Mouse (Mus musculus): Measurements from ENCODE around the gene Nedd4. TPM values are rescaled to one million over a fixed set of nuclear protein-coding genes. Genes with fewer than 3 reads are reported as not detected.
A peak's percentile ranks its signal among the peaks of the same experiment; 100 is the strongest.
"Not testable (repeated sequence)": the region's sequence is repeated elsewhere in the genome, so short reads cannot be mapped to it uniquely, and the experiment has no call there.

The Nedd4 gene
- polyA plus RNA-seq, 1 experiment from 2014 or later, result 579 TPM

- H3K4me1 ChIP-seq, result peaks cover 51% of the 10 kb centered on the region
- ATAC-seq (ENCODE audit: insufficient number of reproducible peaks, low FRiP score, low TSS enrichment, low read depth), result no peak
- 45% methylated on average over 7 of the region's 7 CpGs for WGBS
- no peaks in the 10 kb centered on the region for H3K27me3 ChIP-seq
- H3K36me3 ChIP-seq, result peaks cover 41% of the 10 kb centered on the region
- peak overlapping the region; percentile 90 for H3K4me3 ChIP-seq
- H3K9me3 ChIP-seq, result no peaks in the 10 kb centered on the region
- peak overlapping the region; percentile 72 for H3K4me2 ChIP-seq
- H3K9ac ChIP-seq, result no peak overlapping the region
- peak overlapping the region; percentile 34; the same call in 1 of the 2 replicates for H3K27ac ChIP-seq
Measured at GRCm38 (mm10) chr9:72665517-72665916, 3.4 kb downstream of the Nedd4 start.

- H3K4me2 ChIP-seq, result 0 out of 2 replicates have a peak overlapping the region, but pooled peaks have one; percentile 72
- ATAC-seq (ENCODE audit: insufficient number of reproducible peaks, low FRiP score, low TSS enrichment, low read depth); H3K9me3 ChIP-seq; H3K27ac ChIP-seq; H3K9ac ChIP-seq; H3K27me3 ChIP-seq; H3K4me3 ChIP-seq: not testable (repeated sequence)
- 67% methylated on average over 8 of the region's 8 CpGs for WGBS
- H3K4me1 ChIP-seq, result peaks cover 50% of the 10 kb centered on the region
- H3K36me3 ChIP-seq, result peaks cover 43% of the 10 kb centered on the region
Measured at GRCm38 (mm10) chr9:72666352-72667021, 4.3 kb downstream of the Nedd4 start.

- WGBS, result 66% methylated on average over 3 of the region's 3 CpGs
- Histone ChIP-seq H3K27me3 (no peaks in the 10 kb centered on the region), H3K36me3 (peaks cover 48% of the 10 kb centered on the region), H3K4me3 (no peak overlapping the region), H3K27ac (no peak overlapping the region), H3K9me3 (no peaks in the 10 kb centered on the region), H3K4me1 (peaks cover 54% of the 10 kb centered on the region), H3K9ac (no peak overlapping the region), H3K4me2 (no peak overlapping the region)
- ATAC-seq (ENCODE audit: insufficient number of reproducible peaks, low FRiP score, low TSS enrichment, low read depth), result no peak
Measured at GRCm38 (mm10) chr9:72667126-72667525, 5.0 kb downstream of the Nedd4 start.

- H3K36me3 ChIP-seq, result peaks cover 67% of the 10 kb centered on the region
- no peak for ATAC-seq (ENCODE audit: insufficient number of reproducible peaks, low FRiP score, low TSS enrichment, low read depth)
Measured at GRCm38 (mm10) chr9:72669383-72669782, 7.2 kb downstream of the Nedd4 start.

GRCm38 (mm10) chr9:72672361-72672760, 10.2 kb downstream of the Nedd4 start:
- ATAC-seq (ENCODE audit: insufficient number of reproducible peaks, low FRiP score, low TSS enrichment, low read depth), result no peak
- WGBS, result 23% methylated on average over 2 of the region's 2 CpGs
- no peaks in the 10 kb centered on the region for H3K27me3 ChIP-seq
- H3K4me1 ChIP-seq, result peaks cover 23% of the 10 kb centered on the region
- no peak overlapping the region for H3K9ac ChIP-seq
- H3K9me3 ChIP-seq, result no peaks in the 10 kb centered on the region
- H3K4me3 ChIP-seq, result no peak overlapping the region
- no peak overlapping the region for H3K27ac ChIP-seq
- no peak overlapping the region for H3K4me2 ChIP-seq
- peaks cover 71% of the 10 kb centered on the region for H3K36me3 ChIP-seq

More at GRCm38 (mm10) chr9:72669383-72669782, 7.2 kb downstream of the Nedd4 start:
- Histone ChIP-seq H3K4me2 (no peak overlapping the region), H3K4me1 (peaks cover 48% of the 10 kb centered on the region), H3K27ac (no peak overlapping the region), H3K9ac (no peak overlapping the region), H3K9me3 (no peaks in the 10 kb centered on the region), H3K4me3 (no peak overlapping the region), H3K27me3 (no peaks in the 10 kb centered on the region)
- 50% methylated on average over 7 of the region's 7 CpGs for WGBS

- no peak for ATAC-seq (ENCODE audit: insufficient number of reproducible peaks, low FRiP score, low TSS enrichment, low read depth)
- Histone ChIP-seq H3K4me3 (no peak overlapping the region), H3K36me3 (peaks cover 71% of the 10 kb centered on the region), H3K27ac (no peak overlapping the region), H3K9me3 (no peaks in the 10 kb centered on the region), H3K4me1 (peaks cover 8% of the 10 kb centered on the region; the same call in 1 of the 2 replicates), H3K27me3 (no peaks in the 10 kb centered on the region), H3K4me2 (no peak overlapping the region), H3K9ac (no peak overlapping the region)
- WGBS, result 90% methylated on average over 6 of the region's 6 CpGs
Measured at GRCm38 (mm10) chr9:72674957-72675744, 13.0 kb downstream of the Nedd4 start.

GRCm38 (mm10) chr9:72675745-72676200, 13.6 kb downstream of the Nedd4 start:
- no peak overlapping the region for H3K27ac ChIP-seq
- 80% methylated on average over 3 of the region's 3 CpGs for WGBS
- no peak overlapping the region for H3K4me3 ChIP-seq
- H3K4me1 ChIP-seq, result peaks cover 5% of the 10 kb centered on the region; the same call in 1 of the 2 replicates
- ATAC-seq (ENCODE audit: insufficient number of reproducible peaks, low FRiP score, low TSS enrichment, low read depth), result no peak
- no peak overlapping the region for H3K4me2 ChIP-seq
- H3K36me3 ChIP-seq, result peaks cover 69% of the 10 kb centered on the region
- no peaks in the 10 kb centered on the region for H3K27me3 ChIP-seq
- no peak overlapping the region for H3K9ac ChIP-seq
- H3K9me3 ChIP-seq, result no peaks in the 10 kb centered on the region

- H3K4me2 ChIP-seq, result no peak overlapping the region
- no peak for ATAC-seq (ENCODE audit: insufficient number of reproducible peaks, low FRiP score, low TSS enrichment, low read depth)
- WGBS, result 96% methylated on average over 5 of the region's 5 CpGs
- no peak overlapping the region for H3K4me3 ChIP-seq
- H3K4me1 ChIP-seq, result no peaks in the 10 kb centered on the region
- peaks cover 75% of the 10 kb centered on the region for H3K36me3 ChIP-seq
- no peaks in the 10 kb centered on the region for H3K9me3 ChIP-seq
- H3K27ac ChIP-seq, result no peak overlapping the region
- H3K27me3 ChIP-seq, result no peaks in the 10 kb centered on the region
- no peak overlapping the region for H3K9ac ChIP-seq
Measured at GRCm38 (mm10) chr9:72677659-72678058, 15.5 kb downstream of the Nedd4 start.

- Histone ChIP-seq H3K9me3 (no peaks in the 10 kb centered on the region), H3K4me1 (no peaks in the 10 kb centered on the region), H3K4me2 (no peak overlapping the region), H3K4me3 (no peak overlapping the region), H3K27me3 (no peaks in the 10 kb centered on the region), H3K9ac (no peak overlapping the region), H3K27ac (no peak overlapping the region), H3K36me3 (peaks cover 71% of the 10 kb centered on the region)
- 76% methylated on average over 4 of the region's 4 CpGs for WGBS
- no peak for ATAC-seq (ENCODE audit: insufficient number of reproducible peaks, low FRiP score, low TSS enrichment, low read depth)
Measured at GRCm38 (mm10) chr9:72678771-72679170, 16.6 kb downstream of the Nedd4 start.

- Histone ChIP-seq H3K4me3 (no peak overlapping the region), H3K27me3 (no peaks in the 10 kb centered on the region), H3K9ac (no peak overlapping the region), H3K36me3 (peaks cover 64% of the 10 kb centered on the region), H3K27ac (no peak overlapping the region), H3K9me3 (no peaks in the 10 kb centered on the region), H3K4me2 (no peak overlapping the region), H3K4me1 (no peaks in the 10 kb centered on the region)
- no peak for ATAC-seq (ENCODE audit: insufficient number of reproducible peaks, low FRiP score, low TSS enrichment, low read depth)
- WGBS, result 92% methylated on average over 8 of the region's 8 CpGs
Measured at GRCm38 (mm10) chr9:72681652-72682228, 19.6 kb downstream of the Nedd4 start.

- Histone ChIP-seq H3K4me1 (no peaks in the 10 kb centered on the region), H3K27ac (no peak overlapping the region), H3K27me3 (no peaks in the 10 kb centered on the region), H3K36me3 (peaks cover 71% of the 10 kb centered on the region), H3K9me3 (no peaks in the 10 kb centered on the region), H3K4me2 (no peak overlapping the region), H3K9ac (no peak overlapping the region), H3K4me3 (no peak overlapping the region)
- 92% methylated on average over 1 of the region's 1 CpGs for WGBS
- ATAC-seq (ENCODE audit: insufficient number of reproducible peaks, low FRiP score, low TSS enrichment, low read depth), result no peak
Measured at GRCm38 (mm10) chr9:72683268-72683667, 21.1 kb downstream of the Nedd4 start.

GRCm38 (mm10) chr9:72685231-72685630, 23.1 kb downstream of the Nedd4 start:
- Histone ChIP-seq H3K27ac (no peak overlapping the region), H3K4me1 (peaks cover 11% of the 10 kb centered on the region), H3K36me3 (peaks cover 80% of the 10 kb centered on the region), H3K9ac (no peak overlapping the region), H3K4me2 (no peak overlapping the region), H3K27me3 (no peaks in the 10 kb centered on the region), H3K4me3 (no peak overlapping the region), H3K9me3 (no peaks in the 10 kb centered on the region)
- 93% methylated on average over 4 of the region's 4 CpGs for WGBS
- no peak for ATAC-seq (ENCODE audit: insufficient number of reproducible peaks, low FRiP score, low TSS enrichment, low read depth)
